Mouse (Mus musculus) MEL (cell line): ENCODE data around the gene Cdca4. TPM values are rescaled to one million over a fixed set of nuclear protein-coding genes. Genes with fewer than 3 reads are reported as not detected.

Experiments
- DNase-seq: peaks from one replicate; pipeline ENCODE4 v3.0.0; 2011; ENCODE audit warnings: low read depth, low spot score
- H3K27ac ChIP-seq: 2 replicates; pipeline ENCODE4 v1.5.1; 2012; ENCODE audit warnings: low read depth, mild to moderate bottlenecking, control low read depth, low read length, moderate library complexity; ENCODE audit not compliant: control insufficient read depth
- H3K27me3 ChIP-seq, 2 experiments: fragments of 150-350 bp in 1 of 2; sonication (generic) in 1 of 2; 2 replicates each; pipeline ENCODE4 v1.6.1; 2012; ENCODE audit warnings: low read length in 2 of 2, mild to moderate bottlenecking in 2 of 2, improper control_type of control experiment in 1 of 2, moderate library complexity in 1 of 2; ENCODE audit not compliant: insufficient read depth in 2 of 2, control insufficient read depth in 1 of 2
- H3K36me3 ChIP-seq, 2 experiments: 2 replicates each; pipeline ENCODE4 v1.6.1; 2012 to 2014; ENCODE audit warnings: low read length in 2 of 2, improper control_type of control experiment in 1 of 2, inconsistent platforms in 1 of 2, mild to moderate bottlenecking in 1 of 2; ENCODE audit not compliant: insufficient read depth in 2 of 2, control insufficient read depth in 1 of 2
- H3K4me1 ChIP-seq, 2 experiments: fragments of 150-350 bp in 1 of 2; sonication (generic) in 1 of 2; 2 replicates each; pipeline ENCODE4 v1.6.1; 2012; ENCODE audit warnings: low read length in 2 of 2, improper control_type of control experiment in 1 of 2, mild to moderate bottlenecking in 1 of 2; ENCODE audit not compliant: insufficient read depth in 2 of 2, control insufficient read depth in 1 of 2
- H3K4me3 ChIP-seq, 2 experiments: fragments of 150-350 bp in 1 of 2; sonication (generic) in 1 of 2; 2 replicates each; pipeline ENCODE4 v1.5.1; 2012; ENCODE audit warnings: low read depth in 2 of 2, low read length in 2 of 2, mild to moderate bottlenecking in 2 of 2, moderate library complexity in 2 of 2, control low read depth in 1 of 2, improper control_type of control experiment in 1 of 2; ENCODE audit not compliant: control insufficient read depth in 1 of 2, insufficient read depth in 1 of 2
- H3K79me2 ChIP-seq: 2 replicates; pipeline ENCODE4 v1.6.1; 2012; ENCODE audit warnings: mild to moderate bottlenecking, low read length, moderate library complexity; ENCODE audit not compliant: control insufficient read depth, poor library complexity, insufficient read depth
- H3K9ac ChIP-seq: 2 replicates; pipeline ENCODE4 v1.6.1; 2012; ENCODE audit warnings: low read depth, mild to moderate bottlenecking, control low read depth, low read length, moderate library complexity; ENCODE audit not compliant: control insufficient read depth, poor library complexity, severe bottlenecking
- H3K9me3 ChIP-seq: fragments of 150-350 bp; sonication (generic); replicated peaks from 2 replicates; pipeline ENCODE4 v1.6.1; 2012; ENCODE audit warnings: mild to moderate bottlenecking, low read length, improper control_type of control experiment, moderate library complexity; ENCODE audit not compliant: insufficient read depth
- CHD1 ChIP-seq: IDR thresholded peaks from 2 replicates; pipeline ENCODE4 v1.6.1; 2012; ENCODE audit warnings: low read depth, mild to moderate bottlenecking, inconsistent platforms, low read length, improper control_type of control experiment
- CHD2 ChIP-seq: IDR thresholded peaks from 2 replicates; pipeline ENCODE4 v1.6.1; 2011; ENCODE audit warnings: low read length, improper control_type of control experiment
- CTCF ChIP-seq, 3 experiments: IDR thresholded peaks in 2 of 3; conservative IDR thresholded peaks in 1 of 3; 2 replicates each; pipeline ENCODE4 v1.5.1; 2011 to 2012; ENCODE audit warnings: low read length in 3 of 3, low read depth in 2 of 3, mild to moderate bottlenecking in 2 of 3, improper control_type of control experiment in 1 of 3, inconsistent platforms in 1 of 3, mixed read lengths in 1 of 3, moderate library complexity in 1 of 3; ENCODE audit not compliant: control insufficient read depth in 1 of 3, insufficient read depth in 1 of 3, poor library complexity in 1 of 3, severe bottlenecking in 1 of 3
- ELF1 ChIP-seq: IDR thresholded peaks from 2 replicates; pipeline ENCODE4 v1.6.1; 2014; ENCODE audit warnings: low read depth, mild to moderate bottlenecking, inconsistent platforms, low read length, improper control_type of control experiment, moderate library complexity
- EP300 ChIP-seq, 2 experiments: IDR thresholded peaks; 2 replicates each; pipeline ENCODE4 v1.6.1; 2011; ENCODE audit warnings: improper control_type of control experiment in 2 of 2, low read length in 2 of 2, low read depth in 1 of 2, mild to moderate bottlenecking in 1 of 2
- ETS1 ChIP-seq: IDR thresholded peaks from 2 replicates; pipeline ENCODE4 v1.6.1; 2012; ENCODE audit warnings: low read depth, mild to moderate bottlenecking, inconsistent platforms, low read length, improper control_type of control experiment, moderate library complexity
- GATA1 ChIP-seq: IDR thresholded peaks from 2 replicates; pipeline ENCODE4 v1.6.1; 2011; ENCODE audit warnings: low read depth, low read length, improper control_type of control experiment
- KAT2A ChIP-seq: conservative IDR thresholded peaks from 2 replicates; pipeline ENCODE4 v1.6.1; 2012; ENCODE audit warnings: low read depth, low read length, improper control_type of control experiment, inconsistent platforms
- MAX ChIP-seq: IDR thresholded peaks from 2 replicates; pipeline ENCODE4 v1.6.1; 2011; ENCODE audit warnings: low read length, improper control_type of control experiment
- MAZ ChIP-seq: IDR thresholded peaks from 2 replicates; pipeline ENCODE4 v1.6.1; 2012; ENCODE audit warnings: low read depth, mild to moderate bottlenecking, inconsistent platforms, low read length, improper control_type of control experiment
- MXI1 ChIP-seq: IDR thresholded peaks from 2 replicates; pipeline ENCODE4 v1.6.1; 2011; ENCODE audit warnings: mild to moderate bottlenecking, low read depth, low read length, improper control_type of control experiment
- MYB ChIP-seq: IDR thresholded peaks from 2 replicates; pipeline ENCODE4 v1.6.1; 2011; ENCODE audit warnings: mild to moderate bottlenecking, low read depth, low read length, improper control_type of control experiment
- MYC ChIP-seq: IDR thresholded peaks from 2 replicates; pipeline ENCODE4 v1.6.1; 2011; ENCODE audit warnings: low read depth, mild to moderate bottlenecking, low read length, improper control_type of control experiment, moderate library complexity
- NELFE ChIP-seq: IDR thresholded peaks from 2 replicates; pipeline ENCODE4 v1.6.1; 2011; ENCODE audit warnings: low read depth, low read length, improper control_type of control experiment
- NRF1 ChIP-seq: IDR thresholded peaks from 2 replicates; pipeline ENCODE4 v1.6.1; 2014; ENCODE audit warnings: low read depth, mild to moderate bottlenecking, inconsistent platforms, low read length, improper control_type of control experiment, moderate library complexity; ENCODE audit not compliant: poor library complexity, insufficient read depth, severe bottlenecking
- POLR2A ChIP-seq, 2 experiments: IDR thresholded peaks; 2 replicates each; pipeline ENCODE4 v1.6.1; 2011 to 2012; ENCODE audit warnings: low read length in 2 of 2, mild to moderate bottlenecking in 2 of 2, control low read depth in 1 of 2, improper control_type of control experiment in 1 of 2, low read depth in 1 of 2, moderate library complexity in 1 of 2; ENCODE audit not compliant: control insufficient read depth in 1 of 2, insufficient read depth in 1 of 2, poor library complexity in 1 of 2
- POLR2AphosphoS2 ChIP-seq: IDR thresholded peaks from 2 replicates; pipeline ENCODE4 v1.6.1; 2011; ENCODE audit warnings: low read length, improper control_type of control experiment
- POLR2AphosphoS5 ChIP-seq: IDR thresholded peaks from 2 replicates; pipeline ENCODE4 v1.6.1; 2012; ENCODE audit warnings: low read depth, borderline replicate concordance, mild to moderate bottlenecking, inconsistent platforms, low read length, moderate library complexity, mixed read lengths
- RAD21 ChIP-seq: IDR thresholded peaks from 2 replicates; pipeline ENCODE4 v1.6.1; 2011; ENCODE audit warnings: mild to moderate bottlenecking, low read depth, low read length, improper control_type of control experiment
- RCOR1 ChIP-seq: IDR thresholded peaks from 2 replicates; pipeline ENCODE4 v1.6.1; 2012; ENCODE audit warnings: low read depth, mild to moderate bottlenecking, inconsistent platforms, low read length, improper control_type of control experiment
- SIN3A ChIP-seq: IDR thresholded peaks from 2 replicates; pipeline ENCODE4 v1.6.1; 2012; ENCODE audit warnings: low read length, improper control_type of control experiment, inconsistent platforms
- SMC3 ChIP-seq: IDR thresholded peaks from 2 replicates; pipeline ENCODE4 v1.6.1; 2011; ENCODE audit warnings: low read depth, low read length, improper control_type of control experiment
- TAL1 ChIP-seq: IDR thresholded peaks from 2 replicates; pipeline ENCODE4 v1.6.1; 2012; ENCODE audit warnings: mild to moderate bottlenecking, inconsistent platforms, low read length, moderate library complexity, mixed read lengths
- TBP ChIP-seq: IDR thresholded peaks from 2 replicates; pipeline ENCODE4 v1.8.0; 2011; ENCODE audit warnings: low read depth, low read length, improper control_type of control experiment
- TCF12 ChIP-seq: IDR thresholded peaks from 2 replicates; pipeline ENCODE4 v1.6.1; 2014; ENCODE audit warnings: low read depth, mild to moderate bottlenecking, inconsistent platforms, low read length, improper control_type of control experiment, moderate library complexity
- UBTF ChIP-seq: IDR thresholded peaks from 2 replicates; pipeline ENCODE4 v1.6.1; 2012; ENCODE audit warnings: low read depth, mild to moderate bottlenecking, inconsistent platforms, low read length, improper control_type of control experiment, moderate library complexity, borderline replicate concordance; ENCODE audit not compliant: insufficient read depth
- USF1 ChIP-seq: IDR thresholded peaks from 2 replicates; pipeline ENCODE4 v1.6.1; 2014; ENCODE audit warnings: low read depth, mild to moderate bottlenecking, inconsistent platforms, low read length, improper control_type of control experiment, moderate library complexity
- USF2 ChIP-seq, 2 experiments: IDR thresholded peaks; 2 replicates each; pipeline ENCODE4 v1.6.1; 2011 to 2012; ENCODE audit warnings: improper control_type of control experiment in 2 of 2, low read length in 2 of 2, borderline replicate concordance in 1 of 2, inconsistent platforms in 1 of 2, low read depth in 1 of 2, mild to moderate bottlenecking in 1 of 2; ENCODE audit not compliant: insufficient read depth in 1 of 2
- ZC3H11A ChIP-seq: IDR thresholded peaks from 2 replicates; pipeline ENCODE4 v1.6.1; 2012; ENCODE audit warnings: low read depth, mild to moderate bottlenecking, inconsistent platforms, low read length, improper control_type of control experiment
- ZKSCAN1 ChIP-seq: IDR thresholded peaks from 2 replicates; pipeline ENCODE4 v1.6.1; 2012; ENCODE audit warnings: low read depth, mild to moderate bottlenecking, inconsistent platforms, low read length, improper control_type of control experiment, moderate library complexity
- ZMIZ1 ChIP-seq: IDR thresholded peaks from 2 replicates; pipeline ENCODE4 v1.6.1; 2012; ENCODE audit warnings: low read depth, mild to moderate bottlenecking, inconsistent platforms, low read length, improper control_type of control experiment, moderate library complexity
- ZNF384 ChIP-seq: IDR thresholded peaks from 2 replicates; pipeline ENCODE4 v1.6.1; 2012; ENCODE audit warnings: low read depth, mild to moderate bottlenecking, inconsistent platforms, low read length, improper control_type of control experiment
- polyA plus RNA-seq, 2 experiments: library from polyadenylated mRNA; stranded (reverse) in 1 of 2; unstranded in 1 of 2; fragments of >175 nt in 1 of 2; fragments of >200 nt in 1 of 2; gene quantifications; 2 replicates each; pipeline versions ENCODE4 v1.2.1 to v1.2.4; 2012; ENCODE audit warnings: low replicate concordance in 2 of 2, low read depth in 1 of 2; ENCODE audit not compliant: insufficient read length in 2 of 2, insufficient read depth in 1 of 2, missing spikeins in 1 of 2
- total RNA-seq: library from RNA; depleted of rRNA; stranded (reverse); fragments of 300-350 nt; gene quantifications from 2 replicates; pipeline ENCODE4 v1.2.3, GENCODE M21; 2012

Gene Cdca4
- total and polyA plus RNA-seq, 3 experiments = 274 to 279 TPM; not detected in 1

- TF ChIP-seq RAD21 (peak; percentile 80), CTCF (IDR thresholded peaks at IDR 0.05 in 2 of 3, conservative IDR thresholded peaks at IDR 0.05 in 1 of 3; ENCODE audit: control insufficient read depth in 1 of 3, insufficient read depth in 1 of 3, low read depth in 2 of 3, low read length in 3 of 3, poor library complexity in 1 of 3, severe bottlenecking in 1 of 3) (peak in 2 of 3 experiments; percentile 97 to 99; a peak in 4 of 6 replicates), MAX (no peak), SIN3A (peak; percentile 36; the same call in 1 of the 2 replicates)
Observed at GRCm38 (mm10) chr12:112800476-112800875, 28.7 kb downstream of the Cdca4 start (continued).

- Histone ChIP-seq H3K9ac (peak overlapping the region; percentile 27), H3K4me3 (peak overlapping the region; percentile 10 to 31), H3K27me3 (peaks cover 0 to 2% of the 10 kb centered on the region in 2 experiments; a peak in 1 of 4 replicates), H3K79me2 (no peaks in the 10 kb centered on the region; the same call in 1 of the 2 replicates), H3K9me3 (no peaks in the 10 kb centered on the region), H3K36me3 (peaks cover 0 to 31% of the 10 kb centered on the region in 2 experiments; a peak in 2 of 4 replicates), H3K27ac (peak overlapping the region; percentile 45), H3K4me1 (peaks cover 17 to 55% of the 10 kb centered on the region in 2 experiments)
- peak; percentile 80 for DNase-seq
- TF ChIP-seq ETS1 (no peak), CTCF (IDR thresholded peaks at IDR 0.05 in 2 of 3, conservative IDR thresholded peaks at IDR 0.05 in 1 of 3; ENCODE audit: control insufficient read depth in 1 of 3, insufficient read depth in 1 of 3, low read depth in 2 of 3, low read length in 3 of 3, poor library complexity in 1 of 3, severe bottlenecking in 1 of 3) (no peak), MAZ (no peak), POLR2A (IDR thresholded peaks at IDR 0.05; ENCODE audit: control insufficient read depth in 1 of 2, insufficient read depth in 1 of 2, low read depth in 1 of 2, low read length in 2 of 2, poor library complexity in 1 of 2) (peak in 1 of 2 experiments; percentile 51; a peak in 1 of 4 replicates), ZKSCAN1 (no peak), USF2 (IDR thresholded peaks at IDR 0.05; ENCODE audit: borderline replicate concordance in 1 of 2, insufficient read depth in 1 of 2, low read depth in 1 of 2, low read length in 2 of 2) (no peak), MYC (peak; percentile 55; the same call in 1 of the 2 replicates), USF1 (no peak), CHD2 (peak; percentile 41; the same call in 1 of the 2 replicates), TAL1 (0 out of 2 replicates have a peak, but pooled peaks have one; percentile 15), ZMIZ1 (0 out of 2 replicates have a peak, but pooled peaks have one; percentile 34), SIN3A (no peak; the same call in 1 of the 2 replicates), ZNF384 (no peak), TCF12 (peak; percentile 56), POLR2AphosphoS5 (no peak), KAT2A (0 out of 2 replicates have a peak, but pooled peaks have one; percentile 5), MYB (no peak), UBTF (no peak), CHD1 (no peak), GATA1 (peak; percentile 49; the same call in 1 of the 2 replicates), ELF1 (peak; percentile 54; the same call in 1 of the 2 replicates), MXI1 (peak; percentile 70), TBP (no peak), NELFE (peak; percentile 16), ZC3H11A (no peak), RAD21 (no peak), NRF1 (no peak), SMC3 (peak; percentile 31), RCOR1 (0 out of 2 replicates have a peak, but pooled peaks have one; percentile 5), EP300 (IDR thresholded peaks at IDR 0.05; ENCODE audit: low read depth in 1 of 2, low read length in 2 of 2) (peak; percentile 24 to 33; a peak in 3 of 4 replicates), POLR2AphosphoS2 (no peak), MAX (peak; percentile 56; the same call in 1 of the 2 replicates)
Observed at GRCm38 (mm10) chr12:112799237-112799970, 29.8 kb downstream of the Cdca4 start.
